Mouse (Mus musculus): ENCODE data around the gene Aldh4a1. TPM values are rescaled to one million over a fixed set of nuclear protein-coding genes. Genes with fewer than 3 reads are reported as not detected.

Gene Aldh4a1
- 10 to 100 TPM; 20.1 to 20.2 TPM for total RNA-seq (2021)
- long read RNA-seq, experiment 1, transcript Aldh4a1-201 (15 exons, 3,382 nt), result major isoform, 10 of 14 reads
- long read RNA-seq, experiment 1, partial matches to known transcripts, result 1 of 14 reads
- long read RNA-seq, experiment 1, other reads (novel, unspliced or antisense), result 3 of 14 reads
- long read RNA-seq, experiment 2, transcript Aldh4a1-201 (15 exons, 3,382 nt), result major isoform, 17 of 30 reads
- long read RNA-seq, experiment 2, partial matches to known transcripts, result 10 of 30 reads
- long read RNA-seq, experiment 2, other reads (novel, unspliced or antisense), result 3 of 30 reads

DNA sequence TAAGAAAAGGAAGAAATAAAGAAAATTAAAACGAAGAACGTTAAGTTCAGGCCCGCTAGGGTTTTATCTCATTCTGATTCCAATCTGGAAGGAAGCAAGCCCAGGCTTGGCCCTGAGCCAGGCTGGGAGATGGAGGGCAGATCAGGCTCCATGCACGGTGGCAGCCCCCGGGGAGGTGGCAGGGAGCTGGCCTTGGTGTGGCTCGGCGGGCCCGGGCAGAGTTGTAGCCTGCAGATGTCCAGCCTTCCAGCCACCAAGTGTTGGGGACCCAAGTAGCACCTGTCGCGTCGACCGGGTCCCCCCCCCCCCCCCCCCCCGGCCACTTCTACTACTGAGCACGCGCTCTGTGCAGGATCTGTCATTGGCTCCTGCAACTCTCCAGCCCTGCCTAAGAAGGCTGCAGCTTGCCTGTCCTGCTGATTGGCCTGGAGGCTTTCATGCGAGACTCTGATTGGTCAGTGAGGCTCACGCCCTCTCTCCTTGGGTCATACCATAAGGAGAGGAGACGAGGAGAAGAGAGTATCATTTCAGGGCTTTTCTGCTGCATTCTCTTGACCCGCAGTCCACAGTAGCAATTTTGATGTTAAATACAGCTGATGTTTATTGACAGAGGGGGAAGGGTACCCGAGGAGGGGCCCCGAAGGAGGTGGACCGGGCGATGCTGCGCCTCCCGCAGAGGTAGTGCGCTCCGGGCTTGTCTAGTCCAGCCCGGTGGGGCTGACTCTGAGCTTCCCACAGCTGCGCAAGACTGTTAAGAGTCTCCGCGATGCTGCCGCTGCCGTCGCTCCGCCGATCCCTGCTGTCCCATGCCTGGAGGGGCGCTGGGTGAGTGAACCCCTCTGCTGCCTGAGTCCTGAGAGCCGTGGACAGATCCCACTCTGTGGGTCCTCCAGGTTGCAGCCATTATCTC is at the start of gene Aldh4a1:
Gene Aldh4a1, plus strand, starts transcription at position 494 of the 910 bp plus-strand sequence.
- Histone ChIP-seq H3K4me3 (peak within 1 kb of the TSS; percentile 88), H3K27ac (peak within 1 kb of the TSS; percentile 100)
- TF ChIP-seq CTCF (conservative IDR thresholded peaks at IDR 0.05), result peak; percentile 28; the same call in 1 of the 2 replicates
- DNase-seq (ENCODE audit: low spot score in 2 of 2), result peak; percentile 78 to 95

DNA sequence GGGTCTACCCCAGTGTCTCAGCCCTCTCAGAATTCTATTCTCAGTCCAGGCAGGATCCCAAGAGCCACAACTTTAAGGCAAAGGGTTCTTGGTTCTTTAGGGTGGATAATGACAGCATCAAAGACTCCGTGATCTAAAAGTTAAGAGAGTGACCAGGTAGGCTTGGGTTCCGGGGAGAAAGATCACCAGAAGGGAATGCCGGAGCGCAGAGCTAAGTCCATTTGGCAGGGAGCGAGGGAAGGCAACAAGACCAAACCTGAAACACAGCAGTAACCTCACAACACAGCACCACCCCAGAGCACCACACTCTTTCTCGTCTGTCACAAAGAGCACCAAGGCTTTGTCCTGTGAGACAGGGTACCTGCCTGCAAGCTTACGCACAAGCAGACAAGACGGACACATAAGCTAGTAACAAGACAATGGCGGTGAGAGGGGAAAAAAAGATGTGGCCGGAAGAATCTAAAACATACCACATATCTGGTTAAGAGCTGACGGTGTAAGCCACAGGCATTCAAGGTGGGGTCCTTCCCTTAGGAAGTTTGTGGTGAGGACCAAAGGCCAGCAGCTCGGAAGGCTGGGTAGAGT is 49.6 kb upstream of the Aldh4a1 start:
- DNase-seq (ENCODE audit: low spot score in 2 of 2), result no peak
- Histone ChIP-seq H3K4me3 (no peak overlapping the region), H3K27ac (no peak overlapping the region; the same call in 1 of the 2 replicates)
- no peak for TF ChIP-seq CTCF (conservative IDR thresholded peaks at IDR 0.05)

GRCm38 (mm10) chr4:139574156-139574798 is 48.4 kb upstream of the Aldh4a1 start:
- Histone ChIP-seq H3K4me3 (peak overlapping the region; percentile 75), H3K27ac (peak overlapping the region; percentile 94)
- TF ChIP-seq CTCF (conservative IDR thresholded peaks at IDR 0.05), result peak; percentile 83
- DNase-seq (ENCODE audit: low spot score in 2 of 2), result peak; percentile 98

GRCm38 (mm10) chr4:139574799-139575672 is 47.6 kb upstream of the Aldh4a1 start:
- DNase-seq (ENCODE audit: low spot score in 2 of 2), result peak in 1 of 2 experiments; percentile 51
- Histone ChIP-seq H3K4me3 (peak overlapping the region; percentile 75), H3K27ac (peak overlapping the region; percentile 94)
- TF ChIP-seq CTCF (conservative IDR thresholded peaks at IDR 0.05), result peak; percentile 27

DNA sequence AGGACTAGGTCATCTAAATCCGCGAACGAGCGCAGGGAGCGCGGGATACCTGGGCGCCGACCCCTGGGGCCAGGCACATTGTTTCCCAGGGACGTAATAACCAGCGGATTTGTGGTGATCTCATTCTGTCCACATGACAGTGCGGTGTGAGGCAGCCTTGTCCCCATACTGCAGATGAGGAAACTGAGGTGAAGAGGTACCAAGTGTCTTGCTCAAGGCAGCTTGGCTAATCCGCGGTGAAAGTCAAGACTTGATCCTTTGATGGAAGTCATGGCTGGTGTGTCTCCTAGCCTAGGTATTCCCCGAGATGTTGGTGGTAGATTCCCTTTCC is 47.0 kb upstream of the Aldh4a1 start:
- DNase-seq (ENCODE audit: low spot score in 2 of 2), result no peak
- Histone ChIP-seq H3K27ac (peak overlapping the region; percentile 94), H3K4me3 (peak overlapping the region; percentile 75)
- TF ChIP-seq CTCF (conservative IDR thresholded peaks at IDR 0.05), result no peak

DNA sequence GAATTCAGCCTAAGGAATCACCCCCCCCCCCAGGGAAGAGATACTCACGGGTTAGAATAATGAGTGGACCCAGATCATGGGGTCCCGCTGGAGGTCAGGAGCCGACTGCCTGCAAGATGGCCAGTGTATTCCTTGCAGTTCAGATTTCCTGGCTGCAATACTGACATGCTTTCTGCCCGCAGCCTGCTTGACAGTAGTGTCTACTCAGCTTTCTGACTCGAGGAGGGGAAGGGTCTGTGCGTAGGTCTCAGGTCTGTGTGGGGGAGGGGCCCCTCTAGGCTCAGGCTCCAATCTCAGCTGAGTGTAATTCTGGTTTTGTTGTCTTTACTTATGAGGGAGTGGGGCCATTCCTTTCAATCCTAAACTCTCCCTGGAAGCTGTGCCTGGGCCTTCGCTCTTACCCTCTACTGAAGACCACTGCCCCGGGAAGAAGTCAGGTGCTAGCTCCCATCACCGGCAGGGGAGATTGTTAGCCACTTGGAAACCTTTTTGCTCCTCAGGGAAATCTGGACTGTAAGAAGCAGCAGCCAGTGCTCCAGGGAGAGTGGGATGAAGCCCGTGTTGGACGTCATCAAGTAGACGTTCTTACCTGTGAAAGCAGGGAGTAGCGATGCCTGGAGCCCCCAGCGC is 46.3 kb upstream of the Aldh4a1 start:
- no peak for TF ChIP-seq CTCF (conservative IDR thresholded peaks at IDR 0.05)
- Histone ChIP-seq H3K27ac (0 out of 2 replicates have a peak overlapping the region, but pooled peaks have one; percentile 94), H3K4me3 (peak overlapping the region; percentile 75)
- DNase-seq (ENCODE audit: low spot score in 2 of 2), result no peak

GRCm38 (mm10) chr4:139577006-139577405 is 45.7 kb upstream of the Aldh4a1 start:
- H3K4me3 ChIP-seq, result peak overlapping the region; percentile 75
- H3K27ac ChIP-seq, result 0 out of 2 replicates have a peak overlapping the region, but pooled peaks have one; percentile 10
- no peak for TF ChIP-seq CTCF (conservative IDR thresholded peaks at IDR 0.05)
- no peak for DNase-seq (ENCODE audit: low spot score in 2 of 2)

DNA sequence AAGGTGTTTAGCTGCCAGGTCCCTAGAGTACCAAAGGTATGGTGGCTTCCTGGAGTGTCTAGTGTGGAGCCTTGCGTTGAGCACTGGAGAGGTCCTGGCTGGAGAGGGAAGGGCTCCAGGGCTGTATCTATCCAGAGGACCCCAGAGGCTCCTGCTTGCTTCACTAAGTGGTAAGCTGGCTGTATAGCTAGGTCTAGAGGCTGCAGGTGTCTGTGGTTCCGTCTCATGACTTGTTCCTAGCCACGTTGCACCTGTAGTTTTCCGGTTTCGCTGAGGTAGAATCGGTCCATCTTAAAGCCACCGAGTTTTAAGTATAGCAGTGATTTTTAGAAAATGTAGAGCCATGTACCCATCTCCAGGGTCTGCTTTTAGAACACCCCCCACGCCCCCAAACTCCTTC is 44.3 kb upstream of the Aldh4a1 start:
- Histone ChIP-seq H3K27ac (no peak overlapping the region), H3K4me3 (no peak overlapping the region)
- TF ChIP-seq CTCF (conservative IDR thresholded peaks at IDR 0.05), result no peak
- DNase-seq (ENCODE audit: low spot score in 2 of 2), result no peak

DNA sequence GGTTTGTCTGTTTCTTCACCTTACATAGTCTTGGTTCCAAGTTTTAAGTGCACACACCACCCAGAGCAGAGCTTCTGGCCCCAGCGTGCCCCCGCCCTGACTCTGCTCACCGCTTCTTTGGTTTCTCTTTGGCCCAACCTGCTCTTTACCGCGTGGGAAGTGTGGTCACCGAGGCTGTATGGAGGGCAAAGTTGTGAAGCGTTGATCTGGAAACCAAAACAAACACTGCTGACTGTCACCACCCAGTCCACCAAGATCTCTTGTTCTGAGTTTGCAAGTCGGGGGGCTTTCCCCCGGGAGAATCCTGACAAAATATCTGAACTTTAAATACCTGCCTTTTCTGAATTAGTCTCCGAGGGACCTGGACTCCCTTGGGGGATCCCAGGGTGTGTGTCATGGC is 43.7 kb upstream of the Aldh4a1 start:
- no peak for DNase-seq (ENCODE audit: low spot score in 2 of 2)
- TF ChIP-seq CTCF (conservative IDR thresholded peaks at IDR 0.05), result no peak
- H3K4me3 ChIP-seq, result no peak overlapping the region
- H3K27ac ChIP-seq, result no peak overlapping the region

DNA sequence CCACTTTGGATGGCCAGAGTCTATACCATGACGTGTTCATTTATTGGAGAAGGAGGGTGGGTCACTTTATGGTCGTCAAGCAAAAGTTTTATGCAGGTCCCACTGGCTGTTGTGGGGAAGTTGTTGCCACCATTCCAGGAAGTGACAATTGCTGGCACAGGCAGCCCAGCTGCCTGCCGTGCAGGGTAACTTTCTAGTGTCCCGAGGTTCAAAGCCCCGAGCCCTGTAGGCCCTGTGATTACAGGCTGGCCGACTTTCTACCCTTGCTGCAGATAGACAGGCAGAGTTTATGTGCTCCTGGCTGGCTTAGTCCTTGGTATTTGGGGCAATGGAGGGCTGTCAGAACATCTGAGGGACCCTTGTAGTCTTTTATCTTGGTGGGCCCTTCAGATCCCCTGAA is 43.2 kb upstream of the Aldh4a1 start:
- Histone ChIP-seq H3K27ac (no peak overlapping the region), H3K4me3 (no peak overlapping the region)
- no peak for TF ChIP-seq CTCF (conservative IDR thresholded peaks at IDR 0.05)
- no peak for DNase-seq (ENCODE audit: low spot score in 2 of 2)

GRCm38 (mm10) chr4:139580663-139581336 is 41.9 kb upstream of the Aldh4a1 start:
- peak overlapping the region; percentile 33 for H3K4me3 ChIP-seq
- no peak for DNase-seq (ENCODE audit: low spot score in 2 of 2)
- H3K27ac ChIP-seq, result peak overlapping the region; percentile 52
- no peak for TF ChIP-seq CTCF (conservative IDR thresholded peaks at IDR 0.05)

Data from layer of hippocampus, adult 2 months (tissue).